Mouse (Mus musculus): Measurements from ENCODE around the gene Zfp853.

GRCm38 (mm10) chr5:143289299-143289698, 4.1 kb downstream of the Zfp853 start:
- TF ChIP-seq POLR2A (IDR thresholded peaks at IDR 0.05; ENCODE audit: control insufficient read depth, extremely low read depth, insufficient read depth, low read length, poor library complexity) (no peak), CTCF (IDR thresholded peaks at IDR 0.05; ENCODE audit: borderline replicate concordance, control insufficient read depth, extremely low read depth, insufficient read depth, low read length, poor library complexity) (no peak)

Measured in thymus, adult 2 months (tissue).